Mouse (Mus musculus) C2C12 (cell line): ENCODE data around the gene Cd24a.

ENCODE experiments used
- CEBPB ChIP-seq: IDR thresholded peaks from one replicate; pipeline ENCODE4 v1.6.1; 2011; ENCODE audit warnings: low read depth, mild to moderate bottlenecking, control low read depth, moderate library complexity
- CTCF ChIP-seq: IDR thresholded peaks from one replicate; pipeline ENCODE4 v1.5.1; 2011; ENCODE audit not compliant: control insufficient read depth, insufficient read depth, insufficient read length
- MAX ChIP-seq: IDR thresholded peaks from one replicate; pipeline ENCODE4 v1.6.1; 2011; ENCODE audit warnings: mild to moderate bottlenecking, control low read depth
- USF1 ChIP-seq: IDR thresholded peaks from one replicate; pipeline ENCODE4 v1.6.1; 2011; ENCODE audit warnings: low read depth, mild to moderate bottlenecking, control low read depth, moderate library complexity

DNA sequence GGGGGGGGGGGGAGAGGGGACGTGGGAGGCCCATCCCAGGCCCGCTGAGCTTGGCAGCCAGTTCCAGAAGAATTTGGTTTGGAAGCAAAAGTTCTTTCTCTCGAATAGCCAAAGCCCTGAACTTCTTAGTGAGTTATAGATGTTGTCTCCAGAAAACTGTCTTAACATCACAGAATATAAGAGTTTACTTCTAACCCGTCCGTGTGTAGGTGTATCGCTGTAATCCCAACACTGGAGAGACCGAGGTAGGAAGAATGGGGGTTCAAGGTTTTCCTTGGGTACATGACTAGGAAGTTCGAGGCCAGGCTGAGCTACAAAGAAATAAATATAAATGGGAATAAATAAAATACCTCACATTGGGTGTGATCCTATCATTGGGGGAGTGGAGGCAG is 36.9 kb upstream of the Cd24a start:
- no peak for TF ChIP-seq CTCF
- no peak for TF ChIP-seq CEBPB
- no peak for TF ChIP-seq USF1
- TF ChIP-seq MAX = no peak
